Mouse (Mus musculus) liver, embryonic 14.5 days (tissue): Measurements from ENCODE around the gene Pithd1. TPM values are rescaled to one million over a fixed set of nuclear protein-coding genes. Genes with fewer than 3 reads are reported as not detected.

Experiments used
- ATAC-seq: fragments of 200-750 bp; cut with Nextera tagmentation; 2 replicates; pipeline ENCODE4 v1.8.0; 2017; ENCODE audit warnings: moderate number of reproducible peaks, mild to moderate bottlenecking, moderate library complexity; ENCODE audit not compliant: insufficient read depth
- DNase-seq, 3 experiments: peaks; one replicate each; pipeline ENCODE4 v3.0.0-alpha.2; 2012 to 2013; ENCODE audit warnings: low read depth in 3 of 3, low spot score in 3 of 3
- H3K27ac ChIP-seq: fragments of 300-500 bp; sonication (generic); 2 replicates; pipeline ENCODE4 v1.5.1; 2014; ENCODE audit warnings: moderate library complexity, mild to moderate bottlenecking, control low read depth, inconsistent platforms
- H3K27me3 ChIP-seq: fragments of 300-500 bp; sonication (generic); 2 replicates; pipeline ENCODE4 v1.6.1; 2014; ENCODE audit warnings: mild to moderate bottlenecking, low read length, moderate library complexity; ENCODE audit not compliant: control insufficient read depth, insufficient read depth
- H3K36me3 ChIP-seq: fragments of 300-500 bp; sonication (generic); replicated peaks from 2 replicates; pipeline ENCODE4 v1.6.1; 2014; ENCODE audit warnings: low read depth; ENCODE audit not compliant: control insufficient read depth, insufficient read depth
- H3K4me1 ChIP-seq, 2 experiments: fragments of 200-500 bp in 1 of 2; fragments of 300-500 bp in 1 of 2; sonication (generic) in 1 of 2; replicated peaks; 2 replicates each; pipeline ENCODE4 v1.6.1; 2012 to 2014; ENCODE audit warnings: antibody characterized with exemption in 1 of 2, inconsistent platforms in 1 of 2, low read length in 1 of 2; ENCODE audit not compliant: control insufficient read depth in 2 of 2, insufficient read depth in 2 of 2
- H3K4me2 ChIP-seq: fragments of 300-500 bp; sonication (generic); 2 replicates; pipeline ENCODE4 v1.6.1; 2014; ENCODE audit warnings: low read depth, mild to moderate bottlenecking, control low read depth, moderate library complexity
- H3K4me3 ChIP-seq, 2 experiments: fragments of 200-500 bp in 1 of 2; fragments of 300-500 bp in 1 of 2; sonication (generic) in 1 of 2; 2 replicates each; pipeline ENCODE4 v1.5.1; 2012 to 2014; ENCODE audit warnings: low read depth in 2 of 2, low read length in 2 of 2, mild to moderate bottlenecking in 2 of 2, control low read depth in 1 of 2, inconsistent platforms in 1 of 2, moderate library complexity in 1 of 2; ENCODE audit not compliant: insufficient read depth in 1 of 2
- H3K9ac ChIP-seq: fragments of 300-500 bp; sonication (generic); replicated peaks from 2 replicates; pipeline ENCODE4 v1.6.1; 2014; ENCODE audit warnings: mild to moderate bottlenecking, control low read depth, moderate library complexity
- H3K9me3 ChIP-seq: fragments of 300-500 bp; sonication (generic); 2 replicates; pipeline ENCODE4 v1.6.1; 2016; ENCODE audit warnings: low read length, mixed read lengths; ENCODE audit not compliant: control insufficient read depth
- CTCF ChIP-seq: IDR thresholded peaks from 2 replicates; pipeline ENCODE4 v1.5.1; 2016; ENCODE audit warnings: antibody characterized with exemption, low read depth, control low read depth
- EP300 ChIP-seq: IDR thresholded peaks from 2 replicates; pipeline ENCODE4 v1.6.1; 2016; ENCODE audit warnings: antibody characterized with exemption, low read depth
- WGBS: fragments of 180-500 bp; shearing (Covaris S2); extraction: QIAGEN DNeasy Blood & Tissue Kit; methylation state at CpG from one replicate; pipeline ENCODE4 v1.1.7; 2014; ENCODE audit not compliant: insufficient replicate concordance; 5-methylcytosine and 5-hydroxymethylcytosine counted together
- polyA plus RNA-seq, 2 experiments: library from polyadenylated mRNA; depleted of rRNA in 1 of 2; stranded (reverse) in 1 of 2; unstranded in 1 of 2; fragments of >200 nt; fragmentation: Nextera tagmentation in 1 of 2; extraction: Ambion mirVana in 1 of 2; gene quantifications; 2 replicates each; pipeline versions ENCODE4 v1.2.1 to v1.2.3; 2012 to 2014

Gene Pithd1
- polyA plus RNA-seq, 2 experiments, result 49.0 to 71.2 TPM

DNA sequence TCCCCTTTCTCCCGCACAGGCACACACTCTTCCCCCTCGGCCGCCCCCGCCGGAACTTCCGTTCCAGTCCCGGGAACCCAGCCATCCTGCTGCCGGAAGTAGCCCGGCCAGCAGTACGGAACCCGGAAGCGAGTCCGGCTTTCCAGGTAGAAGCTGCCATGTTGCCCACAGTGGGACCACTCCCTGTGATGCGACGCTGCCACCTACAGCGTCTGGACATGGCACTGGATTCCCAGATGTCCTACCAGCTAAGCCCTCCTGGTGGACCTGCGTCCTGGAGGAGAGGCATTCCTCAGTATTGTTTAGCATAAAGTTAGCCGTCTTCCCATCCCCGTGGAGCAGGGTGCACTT is 14.5 kb downstream of the Pithd1 start, which contains the start of gene Lypla2:
TSS of gene Lypla2 (minus strand) at position 71 of the 351 bp plus-strand sequence.
- TF ChIP-seq CTCF, result no peak
- TF ChIP-seq EP300, result no peak
- Histone ChIP-seq H3K4me2 (peak within 1 kb of the TSS; percentile 77), H3K27ac (peak within 1 kb of the TSS; percentile 45), H3K27me3 (no peaks in the 10 kb centered on the region), H3K36me3 (peaks cover 40% of the 10 kb centered on the region), H3K9me3 (no peaks in the 10 kb centered on the region), H3K4me1 (peaks cover 9 to 13% of the 10 kb centered on the region in 2 experiments), H3K9ac (peak within 1 kb of the TSS; percentile 86), H3K4me3 (peak within 1 kb of the TSS; percentile 70 to 89)
- WGBS, result 2% methylated on average over 19 of the region's 19 CpGs
- DNase-seq (peak; percentile 55 to 67 (median 59)), ATAC-seq (peak; percentile 73)

DNA sequence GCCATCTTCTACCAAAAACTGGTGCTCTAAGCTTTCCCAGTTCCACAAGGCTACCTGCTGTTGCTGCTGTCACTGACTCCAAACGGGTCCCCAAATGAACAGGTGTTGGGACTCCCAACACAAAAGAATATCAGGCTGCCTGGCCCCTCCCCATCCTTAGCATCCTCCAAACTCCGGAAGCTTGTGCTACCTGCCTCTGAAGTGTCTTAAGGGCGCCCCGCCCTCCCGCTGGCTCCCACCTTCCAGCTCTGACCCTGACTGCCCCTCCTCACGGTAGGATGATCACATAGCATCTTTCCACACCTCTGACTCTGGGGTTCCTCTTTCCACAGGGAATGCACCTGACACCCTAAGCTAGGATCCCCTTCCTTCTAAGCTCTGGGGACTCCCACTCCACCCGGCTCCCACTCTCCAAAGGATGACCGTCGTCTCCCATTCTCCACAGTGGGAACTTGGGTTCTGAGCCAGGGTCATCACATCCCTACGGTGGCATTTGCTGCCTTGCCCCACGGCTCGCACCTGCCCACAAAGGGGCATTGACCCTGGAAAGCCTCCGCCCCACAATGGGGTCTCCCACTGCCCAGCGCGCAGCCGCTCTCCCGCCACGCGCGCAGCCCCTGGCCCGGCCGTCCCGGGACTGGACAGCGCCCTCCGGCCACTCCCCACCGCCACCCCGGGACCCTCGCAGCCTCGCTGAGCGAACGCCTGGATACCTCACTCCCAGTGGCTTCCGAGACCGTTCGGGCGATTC is 15.1 kb downstream of the Pithd1 start:
- peak overlapping the region; percentile 45 for H3K27ac ChIP-seq
- H3K27me3 ChIP-seq, result no peaks in the 10 kb centered on the region
- no peak for DNase-seq
- H3K36me3 ChIP-seq, result peaks cover 40% of the 10 kb centered on the region
- ATAC-seq, result peak; percentile 27
- 2% methylated on average over 34 of the region's 35 CpGs for WGBS
- H3K4me2 ChIP-seq, result peak overlapping the region; percentile 77
- no peaks in the 10 kb centered on the region for H3K9me3 ChIP-seq
- TF ChIP-seq CTCF (no peak), EP300 (no peak)
- H3K9ac ChIP-seq, result peak overlapping the region; percentile 86
- peak overlapping the region; percentile 70 to 89 for H3K4me3 ChIP-seq
- peaks cover 9 to 13% of the 10 kb centered on the region in 2 experiments for H3K4me1 ChIP-seq

DNA sequence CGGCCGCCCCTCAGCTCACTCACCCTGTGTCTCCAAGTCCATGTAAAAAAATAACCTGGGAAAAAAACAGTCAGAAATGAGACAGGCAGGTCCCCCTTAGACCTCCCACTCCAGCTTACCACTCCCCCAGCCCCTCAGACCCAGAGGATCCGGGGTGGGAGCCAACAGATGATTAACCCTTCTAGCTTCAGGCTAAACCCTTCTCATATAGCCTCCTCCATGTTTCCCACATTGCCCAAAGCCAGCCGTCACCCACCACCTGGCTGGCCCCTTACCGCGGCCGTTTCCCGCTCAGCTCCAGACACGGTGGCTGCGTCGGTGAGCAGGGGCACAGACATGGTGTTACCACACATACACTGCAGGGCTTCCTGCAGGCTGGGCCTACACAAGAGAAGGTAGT is 16.5 kb downstream of the Pithd1 start:
- H3K4me3 ChIP-seq, result no peak overlapping the region
- H3K36me3 ChIP-seq, result peaks cover 26% of the 10 kb centered on the region
- no peak overlapping the region for H3K9ac ChIP-seq
- H3K4me2 ChIP-seq, result no peak overlapping the region
- no peaks in the 10 kb centered on the region for H3K9me3 ChIP-seq
- ATAC-seq, result no peak
- H3K27me3 ChIP-seq, result no peaks in the 10 kb centered on the region
- 86% methylated on average over 11 of the region's 11 CpGs for WGBS
- TF ChIP-seq CTCF, result no peak
- TF ChIP-seq EP300, result no peak
- H3K4me1 ChIP-seq, result peaks cover 9 to 13% of the 10 kb centered on the region in 2 experiments
- no peak for DNase-seq
- no peak overlapping the region for H3K27ac ChIP-seq

DNA sequence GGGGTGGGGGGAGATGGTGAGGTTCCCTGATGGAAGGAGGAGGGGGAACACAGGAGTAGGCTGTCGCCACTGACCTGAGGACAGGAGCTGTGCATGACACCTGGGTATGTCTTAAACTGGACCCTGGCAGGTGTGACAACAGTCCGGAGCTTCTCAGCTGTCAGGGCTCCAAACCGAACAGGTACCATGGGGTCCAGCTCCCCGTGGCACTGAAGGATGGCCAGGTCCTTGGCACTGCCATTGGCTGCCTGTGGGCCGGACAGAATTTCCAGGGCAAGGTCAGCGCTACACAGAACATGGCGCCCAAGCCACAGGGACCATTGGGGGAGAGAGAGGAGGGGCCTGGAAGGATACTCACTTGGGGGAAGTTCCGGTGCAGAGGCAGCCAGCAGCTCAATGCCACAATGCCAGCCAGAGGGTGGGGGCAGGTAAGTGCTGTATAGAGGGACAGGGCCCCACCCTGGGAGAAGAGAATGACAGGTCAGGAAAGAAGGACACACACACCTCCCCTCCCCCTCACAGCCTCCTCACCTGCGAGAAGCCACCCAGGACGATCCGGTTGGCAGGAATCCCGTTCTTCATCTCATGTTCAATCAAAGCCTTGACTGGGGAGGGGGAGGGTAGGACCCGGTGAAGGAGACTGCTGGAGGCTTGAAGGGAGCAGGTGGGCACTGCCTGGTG is 17.9 kb downstream of the Pithd1 start:
- Histone ChIP-seq H3K27me3 (no peaks in the 10 kb centered on the region), H3K27ac (no peak overlapping the region), H3K4me3 (no peak overlapping the region), H3K9me3 (no peaks in the 10 kb centered on the region), H3K36me3 (peaks cover 14% of the 10 kb centered on the region; the same call in 1 of the 2 replicates), H3K4me2 (no peak overlapping the region), H3K9ac (no peak overlapping the region), H3K4me1 (peaks cover 13 to 20% of the 10 kb centered on the region in 2 experiments)
- ATAC-seq (no peak), DNase-seq (no peak)
- no peak for TF ChIP-seq CTCF
- TF ChIP-seq EP300, result no peak
- 82% methylated on average over 13 of the region's 13 CpGs for WGBS

DNA sequence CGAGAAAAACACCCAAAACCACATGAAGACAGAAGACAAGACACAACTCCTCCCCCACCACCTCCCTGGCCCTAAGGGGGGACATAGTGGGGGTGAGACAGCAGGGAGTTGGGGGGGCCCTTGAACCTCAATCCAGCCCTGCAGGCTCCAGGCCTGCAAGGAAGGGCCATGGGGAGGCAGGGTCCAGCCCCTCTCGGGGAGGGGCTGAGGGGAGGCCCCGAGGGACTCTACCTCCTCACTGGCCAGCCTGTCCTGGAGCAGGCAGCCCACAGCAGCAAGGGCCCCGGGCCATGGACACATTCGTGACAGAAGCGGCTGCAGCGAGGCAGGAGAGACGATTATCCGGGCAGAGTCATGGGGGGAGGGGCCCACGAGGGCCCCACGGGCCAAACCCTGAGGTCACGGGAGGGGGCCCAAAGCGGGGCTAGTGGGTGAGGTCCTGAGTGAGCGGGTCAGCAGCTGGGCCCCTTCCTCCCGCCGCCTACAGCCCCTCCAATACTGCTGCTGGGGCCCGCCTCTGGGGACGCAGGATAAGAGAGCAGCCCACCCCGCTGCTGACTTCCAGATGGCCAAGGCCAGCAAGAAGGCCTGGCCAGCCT is 18.7 kb downstream of the Pithd1 start:
- Histone ChIP-seq H3K4me1 (peaks cover 13 to 19% of the 10 kb centered on the region in 2 experiments), H3K9ac (no peak overlapping the region), H3K4me2 (no peak overlapping the region), H3K27me3 (no peaks in the 10 kb centered on the region), H3K4me3 (no peak overlapping the region), H3K27ac (no peak overlapping the region), H3K36me3 (peaks cover 14% of the 10 kb centered on the region; the same call in 1 of the 2 replicates), H3K9me3 (no peaks in the 10 kb centered on the region)
- 68% methylated on average over 19 of the region's 19 CpGs for WGBS
- ATAC-seq (no peak), DNase-seq (no peak)
- TF ChIP-seq CTCF (no peak), EP300 (no peak)
